Mouse (Mus musculus) heart, embryonic 12.5 days (tissue): ENCODE data around the gene Pex5l. TPM values are rescaled to one million over a fixed set of nuclear protein-coding genes. Genes with fewer than 3 reads are reported as not detected.

Experiments used
- ATAC-seq: fragments of 200-750 bp; cut with Nextera tagmentation; 2 replicates; pipeline ENCODE4 v1.8.0; 2017; ENCODE audit warnings: moderate TSS enrichment, moderate library complexity; ENCODE audit not compliant: insufficient number of reproducible peaks, low FRiP score
- H3K27ac ChIP-seq: fragments of 300-500 bp; sonication (generic); 2 replicates; pipeline ENCODE4 v1.5.1; 2016; ENCODE audit warnings: mild to moderate bottlenecking, moderate library complexity; ENCODE audit not compliant: poor library complexity, severe bottlenecking
- H3K27me3 ChIP-seq: fragments of 300-500 bp; sonication (generic); replicated peaks from 2 replicates; pipeline ENCODE4 v1.6.1; 2016; ENCODE audit warnings: mild to moderate bottlenecking, moderate library complexity
- H3K36me3 ChIP-seq: fragments of 300-500 bp; sonication (generic); 2 replicates; pipeline ENCODE4 v1.6.1; 2016; ENCODE audit warnings: mild to moderate bottlenecking, moderate library complexity
- H3K4me1 ChIP-seq: fragments of 300-500 bp; sonication (generic); replicated peaks from 2 replicates; pipeline ENCODE4 v1.6.1; 2016; ENCODE audit warnings: mild to moderate bottlenecking
- H3K4me2 ChIP-seq: fragments of 300-500 bp; sonication (generic); 2 replicates; pipeline ENCODE4 v1.6.1; 2016; ENCODE audit warnings: mild to moderate bottlenecking, moderate library complexity
- H3K4me3 ChIP-seq: fragments of 300-500 bp; sonication (generic); 2 replicates; pipeline ENCODE4 v1.5.1; 2016; ENCODE audit warnings: mild to moderate bottlenecking
- H3K9ac ChIP-seq: fragments of 300-500 bp; sonication (generic); 2 replicates; pipeline ENCODE4 v1.6.1; 2016; ENCODE audit warnings: mild to moderate bottlenecking, moderate library complexity
- H3K9me3 ChIP-seq: fragments of 300-500 bp; sonication (generic); replicated peaks from 2 replicates; pipeline ENCODE4 v1.6.1; 2016; ENCODE audit warnings: mild to moderate bottlenecking, moderate library complexity
- WGBS: fragments of 180-500 bp; shearing (Covaris S2); methylation state at CpG from one replicate; pipeline ENCODE4 v1.1.7; 2016; 5-methylcytosine and 5-hydroxymethylcytosine counted together
- polyA plus RNA-seq: library from polyadenylated mRNA; unstranded; fragments of >200 nt; fragmentation: Nextera tagmentation; extraction: Ambion mirVana; gene quantifications from 2 replicates; pipeline ENCODE4 v1.2.1, GENCODE M21; 2016

Pex5l gene
- polyA plus RNA-seq, 1 experiment from 2014 or later = not detected

DNA sequence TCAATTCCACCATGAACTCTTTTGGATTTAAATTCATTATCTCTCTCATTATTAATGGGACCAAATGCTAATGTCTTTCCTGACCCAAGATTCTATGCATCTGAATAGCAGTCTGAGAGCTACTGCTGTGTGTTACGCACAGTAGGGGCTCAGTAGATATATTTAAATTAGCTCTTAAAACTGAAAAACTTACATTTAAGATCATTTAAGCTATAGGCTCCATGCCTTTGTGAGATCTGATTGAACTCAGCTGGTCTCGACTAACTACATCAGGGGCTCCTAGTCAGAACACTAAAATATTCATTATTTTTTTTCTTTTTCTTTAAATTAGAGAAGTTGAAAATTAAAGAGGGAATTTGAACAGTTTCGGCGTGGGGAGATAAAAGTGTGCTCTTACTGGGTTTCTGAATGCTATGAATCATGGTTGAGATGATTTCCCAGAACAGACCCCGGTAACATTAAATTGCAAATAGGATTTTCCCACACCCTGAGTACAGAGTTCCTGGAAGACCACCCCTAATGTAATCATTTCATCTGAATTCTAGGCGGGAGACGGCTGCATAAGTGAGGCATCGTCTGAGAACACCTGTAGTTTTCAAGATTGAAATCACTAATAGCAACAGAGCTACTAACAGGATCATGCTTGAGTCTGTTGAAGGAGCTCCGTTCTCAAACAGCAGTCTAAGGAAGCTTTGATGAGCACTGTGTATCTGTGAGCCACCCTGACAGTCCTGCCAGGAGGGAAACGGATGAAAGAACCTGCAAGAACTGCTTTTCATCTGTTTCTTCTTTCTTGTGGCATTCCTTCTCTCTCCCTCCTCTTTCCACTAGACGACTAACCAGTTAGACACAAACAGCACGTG, 151.1 kb downstream of the Pex5l start:
- Histone ChIP-seq H3K4me1 (peaks cover 6% of the 10 kb centered on the region; the same call in 1 of the 2 replicates), H3K27ac (no peak overlapping the region), H3K4me2 (no peak overlapping the region), H3K9me3 (no peaks in the 10 kb centered on the region), H3K9ac (no peak overlapping the region), H3K27me3 (no peaks in the 10 kb centered on the region), H3K4me3 (no peak overlapping the region), H3K36me3 (no peaks in the 10 kb centered on the region)
- no peak for ATAC-seq
- 72% methylated on average over 12 of the region's 12 CpGs for WGBS

DNA sequence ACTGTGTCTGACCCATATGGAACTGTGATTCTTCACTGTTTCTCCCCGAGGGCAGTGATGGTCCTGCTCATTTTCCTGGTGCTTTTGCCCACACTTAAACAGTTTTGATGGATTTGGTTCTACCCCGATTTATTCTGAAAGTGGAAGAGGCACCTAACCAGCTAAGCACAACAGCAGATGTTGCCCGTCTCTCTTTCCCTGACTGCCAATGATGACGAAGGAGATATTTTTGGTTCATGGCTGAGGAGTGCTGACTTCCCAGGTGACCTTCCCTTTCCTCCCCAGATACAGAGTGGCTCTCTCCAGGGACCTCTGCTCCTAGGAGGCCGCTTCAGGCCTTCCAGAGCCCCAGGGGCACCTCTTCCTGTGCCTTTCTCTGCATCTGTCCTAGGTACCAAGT, 155.2 kb downstream of the Pex5l start:
- WGBS = 53% methylated on average over 5 of the region's 5 CpGs
- Histone ChIP-seq H3K9me3 (no peaks in the 10 kb centered on the region), H3K27me3 (no peaks in the 10 kb centered on the region), H3K36me3 (no peaks in the 10 kb centered on the region), H3K4me3 (no peak overlapping the region), H3K4me2 (no peak overlapping the region), H3K9ac (no peak overlapping the region), H3K27ac (no peak overlapping the region), H3K4me1 (peaks cover 6% of the 10 kb centered on the region; the same call in 1 of the 2 replicates)
- ATAC-seq = no peak

DNA sequence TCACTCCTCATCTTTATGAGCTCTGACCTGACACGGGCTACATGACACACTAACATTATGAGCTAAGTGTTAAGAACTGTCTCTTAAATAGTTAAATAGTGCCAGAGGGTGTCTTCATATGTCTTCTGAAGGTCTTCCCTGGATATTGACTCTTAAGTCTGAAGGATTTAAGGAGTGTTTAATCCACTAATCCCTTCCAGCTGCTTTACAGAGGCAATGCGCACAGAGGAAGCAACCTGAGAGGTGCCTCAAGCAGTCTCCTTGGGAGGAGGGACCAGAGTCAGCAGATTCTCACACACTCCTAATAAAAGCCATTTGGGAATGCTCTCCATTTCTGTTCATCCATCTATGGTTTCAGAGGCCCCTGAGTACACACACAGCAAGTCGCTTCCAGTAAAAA, 157.9 kb downstream of the Pex5l start:
- ATAC-seq = no peak
- Histone ChIP-seq H3K9ac (no peak overlapping the region), H3K27me3 (no peaks in the 10 kb centered on the region), H3K4me1 (peaks cover 6% of the 10 kb centered on the region; the same call in 1 of the 2 replicates), H3K9me3 (no peaks in the 10 kb centered on the region), H3K36me3 (no peaks in the 10 kb centered on the region), H3K4me3 (no peak overlapping the region), H3K27ac (no peak overlapping the region), H3K4me2 (no peak overlapping the region)
- 70% methylated on average over 3 of the region's 3 CpGs for WGBS

DNA sequence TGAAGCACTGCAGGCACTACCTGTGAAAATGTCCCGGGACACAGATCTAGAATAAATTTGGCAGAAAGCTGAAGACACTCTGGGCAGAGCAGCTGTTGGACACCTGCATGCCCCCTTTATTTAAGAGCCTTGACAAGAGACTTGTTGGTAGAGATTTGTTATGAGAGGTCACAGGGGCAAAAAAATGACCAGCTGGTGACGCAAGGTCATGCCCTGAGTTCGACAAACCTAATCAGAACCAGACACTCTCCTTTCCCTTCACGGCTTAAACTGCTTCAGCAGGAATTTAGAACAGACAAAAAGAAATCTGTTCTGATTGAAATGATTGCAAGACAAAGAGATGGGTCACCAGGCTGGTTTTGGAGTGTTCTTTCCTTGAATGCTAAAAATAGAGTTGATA, 163.1 kb downstream of the Pex5l start:
- no peak overlapping the region for H3K4me3 ChIP-seq
- no peaks in the 10 kb centered on the region for H3K9me3 ChIP-seq
- H3K4me2 ChIP-seq = no peak overlapping the region
- H3K27me3 ChIP-seq = no peaks in the 10 kb centered on the region
- ATAC-seq = no peak
- no peak overlapping the region for H3K9ac ChIP-seq
- no peaks in the 10 kb centered on the region for H3K36me3 ChIP-seq
- WGBS = 68% methylated on average over 4 of the region's 4 CpGs
- H3K4me1 ChIP-seq = no peaks in the 10 kb centered on the region
- no peak overlapping the region for H3K27ac ChIP-seq

DNA sequence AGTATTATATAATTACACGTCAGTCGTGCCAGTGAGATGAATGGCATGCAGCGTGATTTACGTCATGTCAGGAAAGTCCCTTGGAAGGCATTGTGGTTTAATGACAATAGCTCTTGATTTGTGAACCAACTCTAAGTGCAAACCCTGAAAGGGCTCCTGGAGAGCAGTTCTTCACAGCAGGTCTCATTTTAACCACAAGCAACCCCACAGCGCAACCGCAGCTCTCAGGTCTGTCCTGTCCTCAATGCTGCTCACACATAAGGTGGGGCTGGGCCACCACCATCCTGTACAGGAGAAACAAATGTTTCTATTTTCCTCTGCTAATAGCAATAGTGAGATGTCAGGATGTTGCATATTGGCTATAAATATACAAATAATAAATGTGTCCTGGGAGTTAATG, 163.8 kb downstream of the Pex5l start:
- no peak overlapping the region for H3K4me3 ChIP-seq
- 74% methylated on average over 6 of the region's 6 CpGs for WGBS
- H3K27me3 ChIP-seq = no peaks in the 10 kb centered on the region
- no peak for ATAC-seq
- H3K4me2 ChIP-seq = no peak overlapping the region
- no peaks in the 10 kb centered on the region for H3K4me1 ChIP-seq
- H3K27ac ChIP-seq = no peak overlapping the region
- H3K36me3 ChIP-seq = no peaks in the 10 kb centered on the region
- H3K9me3 ChIP-seq = no peaks in the 10 kb centered on the region
- H3K9ac ChIP-seq = no peak overlapping the region

DNA sequence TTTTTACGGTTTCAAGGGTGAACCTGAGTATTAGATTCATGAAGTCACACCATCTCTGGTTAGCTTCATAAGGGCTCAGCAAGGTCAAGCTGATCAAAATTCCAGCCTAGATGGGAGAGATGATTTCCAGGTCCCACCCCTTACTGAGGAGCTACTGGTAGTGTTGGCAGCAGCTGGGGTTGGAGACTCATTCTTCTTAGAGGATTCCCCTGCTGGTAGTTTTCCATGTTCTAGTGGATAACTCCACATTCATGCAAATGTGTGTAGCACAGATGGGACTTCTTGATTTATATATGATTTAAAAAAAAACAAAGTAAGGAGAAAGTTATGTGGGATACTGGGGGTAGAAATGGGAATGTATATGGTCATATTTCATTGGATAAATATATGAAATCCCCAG, 172.8 kb downstream of the Pex5l start:
- no peaks in the 10 kb centered on the region for H3K36me3 ChIP-seq
- no peak for ATAC-seq
- 89% methylated on average over 1 of the region's 1 CpGs for WGBS
- no peaks in the 10 kb centered on the region for H3K9me3 ChIP-seq
- H3K4me2 ChIP-seq = no peak overlapping the region
- no peak overlapping the region for H3K27ac ChIP-seq
- no peaks in the 10 kb centered on the region for H3K27me3 ChIP-seq
- no peaks in the 10 kb centered on the region for H3K4me1 ChIP-seq
- H3K9ac ChIP-seq = no peak overlapping the region
- no peak overlapping the region for H3K4me3 ChIP-seq

DNA sequence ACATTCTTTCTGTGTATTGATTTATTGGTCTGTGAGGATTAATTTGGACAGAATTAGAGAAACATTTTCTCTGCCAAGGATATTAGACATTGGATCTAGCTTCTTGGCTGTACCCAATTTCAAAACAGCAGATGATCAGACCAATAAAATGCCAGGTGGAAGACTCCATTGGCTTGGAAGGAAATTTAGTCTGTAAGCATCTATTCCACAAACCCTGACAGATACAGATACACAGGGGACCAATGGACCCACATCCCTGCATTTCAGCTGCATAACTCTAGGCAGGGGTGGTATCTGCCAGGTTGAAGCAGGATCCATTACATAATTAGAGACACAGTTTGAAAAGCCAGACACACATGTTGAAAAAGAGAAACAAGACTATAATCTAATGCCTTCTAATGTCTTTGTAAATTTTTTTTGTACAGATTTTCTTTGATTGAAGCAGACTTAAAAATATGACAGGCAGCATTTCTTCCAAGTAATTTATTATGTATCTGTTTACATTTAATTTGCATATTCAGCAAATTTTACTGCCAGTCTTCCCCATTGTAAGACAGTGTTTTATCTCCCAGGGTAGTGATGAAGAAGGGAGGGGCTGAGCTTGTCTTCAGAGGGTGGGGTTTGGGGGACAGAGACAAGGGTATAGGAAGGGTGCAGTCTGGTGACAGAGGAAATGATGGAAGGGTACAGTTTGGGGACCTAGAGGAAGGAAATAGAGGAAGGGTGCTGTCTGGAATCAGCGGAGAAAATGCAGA, 174.2 kb downstream of the Pex5l start:
- Histone ChIP-seq H3K4me3 (no peak overlapping the region), H3K9me3 (no peaks in the 10 kb centered on the region), H3K27ac (no peak overlapping the region), H3K36me3 (no peaks in the 10 kb centered on the region), H3K4me2 (no peak overlapping the region), H3K27me3 (no peaks in the 10 kb centered on the region), H3K9ac (no peak overlapping the region), H3K4me1 (no peaks in the 10 kb centered on the region)
- 64% methylated on average over 1 of the region's 1 CpGs for WGBS
- ATAC-seq = no peak

DNA sequence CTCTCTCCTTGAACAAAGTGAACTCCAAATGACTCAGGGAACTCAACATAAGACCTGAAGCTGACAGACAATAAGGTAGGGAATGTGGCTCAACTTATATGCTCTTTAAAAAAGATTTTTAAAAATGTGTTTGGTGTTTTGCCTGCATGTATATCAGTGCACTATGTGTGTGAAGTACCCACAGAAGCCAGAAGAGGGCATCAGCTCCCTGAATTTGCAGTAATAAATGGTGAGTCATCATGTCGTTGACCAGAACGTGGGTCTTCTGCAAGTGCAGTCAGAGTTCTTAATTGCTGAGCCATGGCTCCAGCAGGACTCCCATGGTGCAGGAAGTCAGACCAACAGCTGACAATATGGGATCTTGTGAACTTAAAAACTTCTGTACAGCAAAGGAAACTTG, 177.5 kb downstream of the Pex5l start:
- Histone ChIP-seq H3K9me3 (no peaks in the 10 kb centered on the region), H3K4me3 (no peak overlapping the region), H3K4me1 (no peaks in the 10 kb centered on the region), H3K27ac (no peak overlapping the region), H3K27me3 (no peaks in the 10 kb centered on the region), H3K9ac (no peak overlapping the region), H3K36me3 (no peaks in the 10 kb centered on the region), H3K4me2 (no peak overlapping the region)
- no peak for ATAC-seq
- 3% methylated on average over 2 of the region's 2 CpGs for WGBS

DNA sequence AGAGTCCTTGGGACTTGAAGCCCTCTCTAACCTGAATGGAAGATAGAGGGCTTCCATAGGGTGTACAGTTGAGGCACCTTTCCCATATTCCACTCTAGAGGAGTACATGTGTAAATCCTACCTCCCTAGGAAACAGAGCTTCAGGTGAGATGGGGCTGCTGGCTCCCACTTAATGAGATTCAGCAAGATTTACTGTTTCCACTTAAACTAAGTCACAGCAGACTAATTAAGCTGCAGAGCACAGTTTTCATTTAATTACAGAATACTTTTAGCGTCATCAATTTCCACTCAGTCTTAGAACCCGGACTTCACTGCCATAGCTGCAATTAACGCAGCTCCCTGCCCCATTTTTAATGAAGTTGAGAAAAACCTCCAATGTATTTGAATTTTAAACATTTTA, 181.6 kb downstream of the Pex5l start:
- H3K27ac ChIP-seq = no peak overlapping the region
- no peak for ATAC-seq
- no peak overlapping the region for H3K4me3 ChIP-seq
- H3K36me3 ChIP-seq = no peaks in the 10 kb centered on the region
- no peaks in the 10 kb centered on the region for H3K9me3 ChIP-seq
- no peak overlapping the region for H3K4me2 ChIP-seq
- no peak overlapping the region for H3K9ac ChIP-seq
- WGBS = 83% methylated on average over 3 of the region's 3 CpGs
- H3K4me1 ChIP-seq = no peaks in the 10 kb centered on the region
- no peaks in the 10 kb centered on the region for H3K27me3 ChIP-seq

DNA sequence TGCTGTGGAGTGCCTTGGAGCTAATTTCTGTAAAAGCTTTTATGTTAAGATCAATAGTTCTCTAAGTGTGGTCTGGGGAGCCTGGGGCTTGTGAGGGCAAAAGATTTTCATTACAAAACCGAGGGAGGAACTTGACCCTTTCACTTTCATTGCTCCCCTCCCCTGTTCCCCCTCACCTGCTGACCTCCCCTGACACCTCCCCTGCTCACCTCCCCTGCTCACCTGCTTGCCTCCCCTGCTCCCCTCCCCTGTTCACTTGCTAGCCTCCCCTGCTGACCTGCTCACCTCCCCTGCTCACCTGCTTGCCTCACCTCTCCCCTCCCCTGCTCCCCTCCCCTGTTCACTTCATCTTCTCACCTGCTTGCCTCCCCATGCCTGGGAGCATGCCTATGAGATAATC, 191.7 kb downstream of the Pex5l start:
- WGBS = 20% methylated on average over 1 of the region's 1 CpGs
- no peaks in the 10 kb centered on the region for H3K27me3 ChIP-seq
- no peak overlapping the region for H3K4me3 ChIP-seq

DNA sequence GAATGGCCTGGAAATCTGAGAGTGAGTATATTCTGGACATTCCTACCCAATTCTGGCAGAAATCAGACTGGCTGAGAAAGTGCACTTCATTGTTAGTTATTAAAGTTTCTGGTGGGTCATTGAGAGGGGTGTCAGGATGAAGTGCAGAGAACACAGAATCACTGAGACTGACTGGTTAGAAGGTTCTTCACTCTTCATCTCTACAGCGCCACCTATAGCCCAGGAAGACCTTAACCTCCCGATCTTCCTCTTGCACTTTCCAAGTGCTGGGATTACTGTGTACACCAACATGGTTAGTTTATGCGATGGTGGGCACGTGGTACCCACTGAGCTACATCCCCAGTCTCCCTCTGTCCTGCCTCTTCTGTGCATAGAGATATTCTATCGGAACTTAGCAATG, 195.6 kb downstream of the Pex5l start:
- Histone ChIP-seq H3K27me3 (no peaks in the 10 kb centered on the region), H3K4me3 (no peak overlapping the region), H3K36me3 (no peaks in the 10 kb centered on the region), H3K4me1 (no peaks in the 10 kb centered on the region), H3K9me3 (no peaks in the 10 kb centered on the region), H3K27ac (no peak overlapping the region), H3K9ac (no peak overlapping the region), H3K4me2 (no peak overlapping the region)
- WGBS = 83% methylated on average over 5 of the region's 5 CpGs
- ATAC-seq = no peak

More for the DNA sequence above, 191.7 kb downstream of the Pex5l start:
- ATAC-seq = no peak
- no peak overlapping the region for H3K9ac ChIP-seq
- no peak overlapping the region for H3K4me2 ChIP-seq
- no peaks in the 10 kb centered on the region for H3K4me1 ChIP-seq
- no peaks in the 10 kb centered on the region for H3K36me3 ChIP-seq
- no peaks in the 10 kb centered on the region for H3K9me3 ChIP-seq
- no peak overlapping the region for H3K27ac ChIP-seq
